Mouse (Mus musculus) erythroid progenitor cell, adult 5-6 weeks (primary cell): Measurements from ENCODE around the gene Atp5g3. TPM values are rescaled to one million over a fixed set of nuclear protein-coding genes. Genes with fewer than 3 reads are reported as not detected.
"Not testable (repeated sequence)": the region's sequence is repeated elsewhere in the genome, so short reads cannot be mapped to it uniquely, and the experiment has no call there.

Source experiments
- ATAC-seq: replicated peaks from 2 replicates; pipeline ENCODE4 v1.8.0; 2016; ENCODE audit warnings: moderate number of reproducible peaks, mild to moderate bottlenecking, moderate TSS enrichment, inconsistent platforms; ENCODE audit not compliant: poor library complexity, low FRiP score, severe bottlenecking
- total RNA-seq, 2 experiments: library from RNA; stranded (forward) in 1 of 2; stranded (reverse) in 1 of 2; fragments of 150-400 nt in 1 of 2; fragments of 186-747, 209-891 nt in 1 of 2; gene quantifications; 2 replicates each; pipeline versions ENCODE4 v1.2.3 to v1.2.4; 2015 to 2017; ENCODE audit warnings: low replicate concordance in 2 of 2

The Atp5g3 gene
- total RNA-seq (2015; ENCODE audit: low replicate concordance) (240 and 334 TPM in 2 replicates), total RNA-seq (2017; ENCODE audit: low replicate concordance) (64.9 and 66.4 TPM in 2 replicates)

- ATAC-seq, result peak; percentile 97
Observed at GRCm38 (mm10) chr2:73911175-73911700, at the start of gene Atp5g3. Atp5g3 (minus strand) TSS chr2:73911326.

GRCm38 (mm10) chr2:73958342-73958741 is 47.2 kb upstream of the Atp5g3 start:
- no peak for ATAC-seq

GRCm38 (mm10) chr2:73953612-73954011 is 42.5 kb upstream of the Atp5g3 start:
- no peak for ATAC-seq

GRCm38 (mm10) chr2:73952597-73953219 is 41.6 kb upstream of the Atp5g3 start:
- ATAC-seq, result no peak

GRCm38 (mm10) chr2:73947360-73947759 is 36.2 kb upstream of the Atp5g3 start:
- ATAC-seq, result no peak

- no peak for ATAC-seq
Observed at GRCm38 (mm10) chr2:73943735-73944134, 32.6 kb upstream of the Atp5g3 start.

- ATAC-seq, result no peak
Observed at GRCm38 (mm10) chr2:73942844-73943243, 31.7 kb upstream of the Atp5g3 start.

GRCm38 (mm10) chr2:73941281-73941680 is 30.2 kb upstream of the Atp5g3 start:
- no peak for ATAC-seq

GRCm38 (mm10) chr2:73940471-73940870 is 29.3 kb upstream of the Atp5g3 start:
- no peak for ATAC-seq

GRCm38 (mm10) chr2:73938896-73939295 is 27.8 kb upstream of the Atp5g3 start:
- ATAC-seq, result no peak

GRCm38 (mm10) chr2:73932676-73933313 is 21.7 kb upstream of the Atp5g3 start:
- ATAC-seq, result no peak

GRCm38 (mm10) chr2:73927711-73928110 is 16.6 kb upstream of the Atp5g3 start:
- no peak for ATAC-seq

GRCm38 (mm10) chr2:73925539-73925938 is 14.4 kb upstream of the Atp5g3 start:
- ATAC-seq, result no peak

GRCm38 (mm10) chr2:73925089-73925488 is 14.0 kb upstream of the Atp5g3 start:
- no peak for ATAC-seq

GRCm38 (mm10) chr2:73919642-73920041 is 8.5 kb upstream of the Atp5g3 start:
- no peak for ATAC-seq

- ATAC-seq, result no peak
Observed at GRCm38 (mm10) chr2:73912264-73912663, 1.1 kb upstream of the Atp5g3 start.

GRCm38 (mm10) chr2:73910571-73911174 is 453 bp downstream of the Atp5g3 start:
- peak; percentile 73 for ATAC-seq

- no peak for ATAC-seq
Observed at GRCm38 (mm10) chr2:73909116-73909515, 2.0 kb downstream of the Atp5g3 start.

GRCm38 (mm10) chr2:73904679-73905078 is 6.4 kb downstream of the Atp5g3 start:
- ATAC-seq, result not testable (repeated sequence)

- no peak for ATAC-seq
Observed at GRCm38 (mm10) chr2:73903536-73903935, 7.6 kb downstream of the Atp5g3 start.

- not testable (repeated sequence) for ATAC-seq
Observed at GRCm38 (mm10) chr2:73902328-73902727, 8.8 kb downstream of the Atp5g3 start.
